Mouse (Mus musculus): ENCODE data around the gene Dcdc2a. TPM values are rescaled to one million over a fixed set of nuclear protein-coding genes. Genes with fewer than 3 reads are reported as not detected.

The Dcdc2a gene
- polyA plus RNA-seq (2012; ENCODE audit: low replicate concordance), result not detected in 2 replicates

GRCm38 (mm10) chr13:25055873-25056667, at the start of gene Dcdc2a:
Dcdc2a (plus strand) TSS chr13:25056004.

GRCm38 (mm10) chr13:25019793-25020539, 35.8 kb upstream of the Dcdc2a start, which contains the start of gene Mrs2:
Mrs2 (minus strand) TSS chr13:25020379.

Other genes with a start within 250 kb of the Dcdc2a start
- 7.5 and 26.3 TPM in 2 replicates for gene Acot13, start 224.5 kb upstream of the Dcdc2a start, polyA plus RNA-seq (2012; ENCODE audit: low replicate concordance)
- 20.6 and 36.1 TPM in 2 replicates for gene Tdp2, start 224.3 kb upstream of the Dcdc2a start, polyA plus RNA-seq (2012; ENCODE audit: low replicate concordance)
- not detected in 2 replicates for gene D130043K22Rik, start 210.9 kb upstream of the Dcdc2a start, polyA plus RNA-seq (2012; ENCODE audit: low replicate concordance)
- gene Aldh5a1, start 118.3 kb upstream of the Dcdc2a start, polyA plus RNA-seq (2012; ENCODE audit: low replicate concordance), result 0.05 and 0.19 TPM in 2 replicates
- 0.03 TPM in 1 of 2 replicates, not detected in the other for gene Gpld1, start 112.9 kb upstream of the Dcdc2a start, polyA plus RNA-seq (2012; ENCODE audit: low replicate concordance)
- 3.3 and 7.5 TPM in 2 replicates for gene Mrs2, start 35.6 kb upstream of the Dcdc2a start, polyA plus RNA-seq (2012; ENCODE audit: low replicate concordance)
- not detected in 2 replicates for gene Nrsn1, start 214.5 kb downstream of the Dcdc2a start, polyA plus RNA-seq (2012; ENCODE audit: low replicate concordance)